Mouse (Mus musculus) lung, adult 2 months (tissue): ENCODE measurements at regions not wholly inside any gene's neighbourhood (a gene's known extent, or its start where the extent isn't known, plus 50 kb on each side); places are given as distances from the start of the nearest gene placed in this dataset.

ENCODE experiments used
- CTCF ChIP-seq: fragments of 200-500 bp; IDR thresholded peaks from 2 replicates; pipeline ENCODE4 v1.5.1; 2011; ENCODE audit warnings: mild to moderate bottlenecking, low read length, control low read depth; ENCODE audit not compliant: insufficient read depth
- POLR2A ChIP-seq: fragments of 200-500 bp; IDR thresholded peaks from 2 replicates; pipeline ENCODE4 v1.6.1; 2011; ENCODE audit warnings: low read depth, mild to moderate bottlenecking, control low read depth, low read length, borderline replicate concordance; ENCODE audit errors: extremely low read depth

- TF ChIP-seq CTCF (no peak), POLR2A (no peak)
Observed at GRCm38 (mm10) chr9:24922051-24922860, 148.2 kb upstream of the Tbx20 start.
